Mouse (Mus musculus) ES-Bruce4 (cell line): ENCODE measurements around the gene Rasgef1b.

Experiments used
- CTCF ChIP-seq: IDR thresholded peaks from one replicate; pipeline ENCODE4 v1.8.1; 2011; ENCODE audit warnings: low read depth, low read length
- EP300 ChIP-seq: IDR thresholded peaks from 2 replicates; pipeline ENCODE4 v1.6.1; 2011; ENCODE audit warnings: low read depth, low read length; ENCODE audit not compliant: insufficient read depth
- POLR2A ChIP-seq: IDR thresholded peaks from one replicate; pipeline ENCODE4 v1.8.1; 2011; ENCODE audit warnings: low read length; ENCODE audit not compliant: insufficient read depth

- TF ChIP-seq CTCF (no peak), POLR2A (no peak), EP300 (no peak)
Measured at GRCm38 (mm10) chr5:99457291-99457690, 271.6 kb downstream of the Rasgef1b start.
